Mouse (Mus musculus) bone marrow, adult 2 months (tissue): ENCODE data around the gene Pik3c2g. TPM values are rescaled to one million over a fixed set of nuclear protein-coding genes. Genes with fewer than 3 reads are reported as not detected.

Experiments
- H3K27ac ChIP-seq: fragments of 200-500 bp; 2 replicates; pipeline ENCODE4 v1.5.1; 2012; ENCODE audit warnings: low read depth, mild to moderate bottlenecking, control low read depth, inconsistent platforms, low read length; ENCODE audit not compliant: control insufficient read depth, poor library complexity, insufficient read depth
- H3K4me1 ChIP-seq: fragments of 200-500 bp; 2 replicates; pipeline ENCODE4 v1.6.1; 2011; ENCODE audit warnings: low read length; ENCODE audit not compliant: control insufficient read depth, insufficient read depth
- H3K4me3 ChIP-seq: fragments of 200-500 bp; replicated peaks from 2 replicates; pipeline ENCODE3; 2011; ENCODE audit warnings: mild to moderate bottlenecking, low read depth, low read length, control low read depth; ENCODE audit not compliant: control insufficient read depth
- CTCF ChIP-seq: fragments of 200-500 bp; IDR thresholded peaks from 2 replicates; pipeline ENCODE4 v1.5.1; 2011; ENCODE audit warnings: low read length, control low read depth; ENCODE audit not compliant: control insufficient read depth, insufficient read depth
- POLR2A ChIP-seq: fragments of 200-500 bp; IDR thresholded peaks from 2 replicates; pipeline ENCODE4 v1.6.1; 2011; ENCODE audit warnings: low read depth, mild to moderate bottlenecking, control low read depth, low read length, borderline replicate concordance; ENCODE audit not compliant: control insufficient read depth
- WGBS: fragments of 180-500 bp; shearing (Covaris S2); methylation state at CpG from one replicate; pipeline ENCODE4 v1.1.7; 2018; 5-methylcytosine and 5-hydroxymethylcytosine counted together
- polyA plus RNA-seq: library from polyadenylated mRNA; stranded (reverse); fragments of >200 nt; gene quantifications from 2 replicates; pipeline ENCODE4 v1.2.4, GENCODE M21; 2011; ENCODE audit warnings: low replicate concordance; ENCODE audit not compliant: missing spikeins, insufficient read depth, insufficient read length

Gene Pik3c2g
- polyA plus RNA-seq, 1 experiment, result not detected

GRCm38 (mm10) chr6:139841272-139841671 is 254.3 kb downstream of the Pik3c2g start:
- H3K27ac ChIP-seq, result no peak overlapping the region
- TF ChIP-seq CTCF, result no peak
- no peak for TF ChIP-seq POLR2A
- H3K4me3 ChIP-seq, result no peak overlapping the region
- WGBS, result 85% methylated on average over 8 of the region's 8 CpGs
- H3K4me1 ChIP-seq, result no peaks in the 10 kb centered on the region

GRCm38 (mm10) chr6:139842626-139843025 is 255.6 kb downstream of the Pik3c2g start:
- Histone ChIP-seq H3K4me3 (no peak overlapping the region), H3K27ac (no peak overlapping the region), H3K4me1 (no peaks in the 10 kb centered on the region)
- TF ChIP-seq CTCF, result no peak
- no peak for TF ChIP-seq POLR2A
- WGBS, result 73% methylated on average over 1 of the region's 1 CpGs

- Histone ChIP-seq H3K4me3 (no peak overlapping the region), H3K27ac (no peak overlapping the region), H3K4me1 (no peaks in the 10 kb centered on the region)
- no peak for TF ChIP-seq CTCF
- no peak for TF ChIP-seq POLR2A
- WGBS, result 63% methylated on average over 4 of the region's 4 CpGs
Measured at GRCm38 (mm10) chr6:139843531-139843930, 256.5 kb downstream of the Pik3c2g start.

GRCm38 (mm10) chr6:139846889-139847544 is 260.0 kb downstream of the Pik3c2g start:
- Histone ChIP-seq H3K27ac (no peak overlapping the region), H3K4me1 (no peaks in the 10 kb centered on the region), H3K4me3 (no peak overlapping the region)
- WGBS, result 74% methylated on average over 7 of the region's 7 CpGs
- no peak for TF ChIP-seq POLR2A
- TF ChIP-seq CTCF, result no peak

- WGBS, result 70% methylated on average over 3 of the region's 3 CpGs
- no peak overlapping the region for H3K4me3 ChIP-seq
- H3K4me1 ChIP-seq, result no peaks in the 10 kb centered on the region
- TF ChIP-seq POLR2A (no peak), CTCF (no peak)
- H3K27ac ChIP-seq, result no peak overlapping the region
Measured at GRCm38 (mm10) chr6:139849931-139850330, 262.9 kb downstream of the Pik3c2g start.

GRCm38 (mm10) chr6:139851705-139852603 is 264.9 kb downstream of the Pik3c2g start:
- WGBS, result 84% methylated on average over 21 of the region's 21 CpGs
- Histone ChIP-seq H3K27ac (no peak overlapping the region), H3K4me1 (no peaks in the 10 kb centered on the region), H3K4me3 (no peak overlapping the region)
- TF ChIP-seq CTCF, result no peak
- TF ChIP-seq POLR2A, result no peak

GRCm38 (mm10) chr6:139852836-139853235 is 265.8 kb downstream of the Pik3c2g start:
- Histone ChIP-seq H3K4me1 (no peaks in the 10 kb centered on the region), H3K27ac (no peak overlapping the region), H3K4me3 (no peak overlapping the region)
- TF ChIP-seq POLR2A (no peak), CTCF (no peak)
- WGBS, result 83% methylated on average over 3 of the region's 3 CpGs

- TF ChIP-seq POLR2A, result no peak
- TF ChIP-seq CTCF, result no peak
- Histone ChIP-seq H3K27ac (no peak overlapping the region), H3K4me1 (no peaks in the 10 kb centered on the region), H3K4me3 (no peak overlapping the region)
- 89% methylated on average over 3 of the region's 3 CpGs for whole genome bisulfite sequencing
Measured at GRCm38 (mm10) chr6:139860141-139860540, 273.1 kb downstream of the Pik3c2g start.

GRCm38 (mm10) chr6:139861534-139861933 is 274.5 kb downstream of the Pik3c2g start:
- Histone ChIP-seq H3K4me3 (no peak overlapping the region), H3K4me1 (no peaks in the 10 kb centered on the region), H3K27ac (no peak overlapping the region)
- TF ChIP-seq CTCF (no peak), POLR2A (no peak)
- WGBS, result 51% methylated on average over 2 of the region's 2 CpGs
